Mouse (Mus musculus): ENCODE results near the gene Dnase2a. TPM values are rescaled to one million over a fixed set of nuclear protein-coding genes. Genes with fewer than 3 reads are reported as not detected.

Dnase2a gene
- polyA plus RNA-seq, 1 experiment from 2014 or later: 6.5 TPM

DNA sequence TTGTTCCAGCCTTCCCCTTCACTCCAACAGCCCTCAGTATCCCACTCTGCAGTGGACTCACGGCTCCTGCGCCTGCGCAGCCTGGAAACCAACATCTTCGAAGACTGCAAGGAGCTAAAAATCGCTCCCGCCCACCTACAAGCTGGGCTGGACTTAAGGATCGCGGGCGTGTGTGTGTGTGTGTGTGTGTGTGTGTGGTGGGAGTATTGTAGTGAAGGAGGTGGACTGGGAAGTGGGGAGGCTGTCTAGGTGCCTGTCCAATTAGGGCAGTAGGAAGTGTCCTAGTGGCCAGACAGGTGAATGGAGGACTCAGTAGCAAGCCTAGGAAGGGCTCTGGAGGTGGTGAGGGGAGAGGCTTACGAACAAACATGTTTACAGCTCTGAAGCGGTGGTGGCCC lies 36.9 kb downstream of the Dnase2a start:
- Histone ChIP-seq H3K4me2 (replicated peaks) (peak overlapping the region; percentile 94), H3K27ac (no peak overlapping the region), H3K9ac (peak overlapping the region; percentile 72; the same call in 1 of the 2 replicates), H3K9me3 (no peaks in the 10 kb centered on the region), H3K36me3 (no peaks in the 10 kb centered on the region), H3K4me1 (peaks cover 17% of the 10 kb centered on the region; the same call in 1 of the 2 replicates), H3K4me3 (peak overlapping the region; percentile 62), H3K27me3 (replicated peaks) (peaks cover 63% of the 10 kb centered on the region)
- 4% methylated on average over 11 of the region's 11 CpGs for WGBS
- peak; percentile 52 for ATAC-seq (ENCODE audit: low FRiP score, low read depth)

DNA sequence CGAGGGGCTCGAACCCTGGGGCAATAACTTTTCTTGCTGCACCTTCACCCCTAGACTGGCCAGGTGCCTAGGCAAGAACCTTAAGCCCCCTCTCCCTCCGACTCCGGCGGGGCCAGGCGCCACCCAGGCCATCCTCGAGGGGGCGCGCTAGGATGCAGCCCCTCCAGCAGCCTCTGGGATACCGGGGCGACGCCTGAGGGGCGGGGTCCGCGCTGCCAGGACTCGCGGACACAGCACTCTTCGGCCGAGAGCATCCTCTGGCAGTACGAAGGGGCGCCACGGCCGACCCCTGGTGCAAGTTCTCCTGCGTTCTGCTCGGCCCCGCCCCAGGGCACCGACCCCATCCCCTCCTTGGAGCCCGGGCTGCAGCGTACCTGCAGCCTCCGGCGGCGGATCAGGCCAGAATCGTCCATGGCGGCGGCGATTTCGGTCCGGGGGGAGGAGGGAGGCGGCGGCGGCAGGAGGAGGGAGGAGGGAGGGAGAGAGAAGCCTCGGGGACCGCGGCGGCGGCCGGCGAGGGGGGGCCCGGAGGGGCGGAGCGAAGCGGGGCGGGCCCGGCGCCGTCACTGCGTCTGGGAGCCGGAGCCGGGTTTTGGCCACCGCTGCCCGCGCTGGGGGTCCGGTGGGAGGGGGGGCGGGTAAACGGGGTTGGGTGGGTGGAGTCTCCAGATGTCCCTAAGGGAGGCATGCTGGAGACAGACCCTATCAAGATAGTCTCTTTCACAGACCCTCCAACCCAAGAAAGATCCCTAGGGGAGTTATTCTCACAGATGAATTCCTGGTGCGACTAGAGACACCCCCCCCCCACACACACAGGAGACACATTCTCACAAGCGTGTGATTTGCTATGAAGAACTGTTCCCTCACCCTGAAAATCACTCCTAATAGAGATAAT lies 37.5 kb downstream of the Dnase2a start:
- ATAC-seq (ENCODE audit: low FRiP score, low read depth): peak; percentile 72
- Histone ChIP-seq H3K4me3 (peak overlapping the region; percentile 62), H3K27me3 (replicated peaks) (peaks cover 69% of the 10 kb centered on the region), H3K4me1 (peaks cover 17% of the 10 kb centered on the region; the same call in 1 of the 2 replicates), H3K9ac (peak overlapping the region; percentile 72), H3K27ac (no peak overlapping the region), H3K4me2 (replicated peaks) (peak overlapping the region; percentile 94), H3K36me3 (no peaks in the 10 kb centered on the region), H3K9me3 (no peaks in the 10 kb centered on the region)
- WGBS: under 1% methylated on average over 48 of the region's 67 CpGs

DNA sequence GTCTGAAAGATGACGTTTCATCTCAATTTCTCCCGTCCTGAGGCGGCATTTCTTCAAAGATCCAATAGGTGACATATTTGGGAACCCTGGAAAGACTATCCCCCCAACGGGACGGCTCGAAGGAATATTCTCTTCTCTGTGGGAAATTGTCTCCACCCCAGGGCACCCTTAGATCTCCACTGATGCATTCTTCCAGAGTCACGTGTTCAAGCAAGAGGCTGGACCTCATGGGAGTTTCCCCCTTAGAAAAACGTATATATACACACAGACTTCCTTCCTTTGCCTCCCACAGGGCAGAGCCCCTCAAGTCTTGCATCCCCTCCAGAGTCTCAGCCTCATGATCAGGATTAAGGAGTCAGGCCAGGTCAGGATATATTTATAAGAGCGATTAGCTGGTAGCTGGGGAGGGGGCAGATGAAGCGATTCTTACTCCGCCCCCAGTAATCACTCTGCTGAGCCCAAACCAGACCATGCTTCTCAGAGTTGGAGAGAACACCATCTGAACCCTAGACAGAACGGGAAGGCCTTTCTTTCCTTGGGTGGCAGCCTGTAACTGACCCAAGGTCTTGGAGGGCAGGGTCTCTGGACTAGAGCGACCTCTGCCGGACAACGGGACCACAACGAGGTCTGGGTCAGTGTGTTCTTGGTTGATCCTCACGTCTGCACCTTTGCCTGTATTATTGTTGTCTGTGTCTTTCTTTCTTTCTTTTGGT lies 38.3 kb downstream of the Dnase2a start, which contains the start of gene Rtbdn:
Rtbdn (plus strand) TSS at position 464 of the 713 bp plus-strand sequence.
- Histone ChIP-seq H3K27me3 (replicated peaks) (peaks cover 76% of the 10 kb centered on the region), H3K27ac (no peak within 1 kb of the TSS), H3K9ac (peak within 1 kb of the TSS; percentile 72), H3K4me3 (peak within 1 kb of the TSS; percentile 62), H3K9me3 (no peaks in the 10 kb centered on the region), H3K4me2 (replicated peaks) (peak within 1 kb of the TSS; percentile 94), H3K4me1 (peaks cover 17% of the 10 kb centered on the region; the same call in 1 of the 2 replicates), H3K36me3 (no peaks in the 10 kb centered on the region)
- WGBS: 9% methylated on average over 17 of the region's 17 CpGs
- ATAC-seq (ENCODE audit: low FRiP score, low read depth): no peak

DNA sequence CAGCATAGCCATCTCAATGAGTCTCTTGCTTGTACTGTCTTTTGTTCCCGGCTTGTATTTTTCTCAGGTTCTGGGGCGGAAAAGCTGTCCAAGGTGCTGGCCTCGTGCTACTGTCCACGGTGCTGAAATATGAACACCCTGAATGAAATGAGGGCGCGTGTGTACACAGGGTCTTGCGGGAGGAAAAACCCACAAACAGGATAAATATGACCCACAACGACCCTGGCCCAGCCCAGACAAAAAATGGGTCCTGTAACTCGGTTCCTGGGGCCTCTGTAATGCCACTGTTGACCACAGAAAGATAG lies 38.8 kb downstream of the Dnase2a start:
- Histone ChIP-seq H3K9me3 (no peaks in the 10 kb centered on the region), H3K4me2 (replicated peaks) (peak overlapping the region; percentile 94; the same call in 1 of the 2 replicates), H3K36me3 (no peaks in the 10 kb centered on the region), H3K4me3 (no peak overlapping the region), H3K4me1 (peaks cover 17% of the 10 kb centered on the region; the same call in 1 of the 2 replicates), H3K27me3 (replicated peaks) (peaks cover 81% of the 10 kb centered on the region), H3K9ac (no peak overlapping the region), H3K27ac (no peak overlapping the region)
- 18% methylated on average over 9 of the region's 9 CpGs for WGBS
- ATAC-seq (ENCODE audit: low FRiP score, low read depth): no peak

DNA sequence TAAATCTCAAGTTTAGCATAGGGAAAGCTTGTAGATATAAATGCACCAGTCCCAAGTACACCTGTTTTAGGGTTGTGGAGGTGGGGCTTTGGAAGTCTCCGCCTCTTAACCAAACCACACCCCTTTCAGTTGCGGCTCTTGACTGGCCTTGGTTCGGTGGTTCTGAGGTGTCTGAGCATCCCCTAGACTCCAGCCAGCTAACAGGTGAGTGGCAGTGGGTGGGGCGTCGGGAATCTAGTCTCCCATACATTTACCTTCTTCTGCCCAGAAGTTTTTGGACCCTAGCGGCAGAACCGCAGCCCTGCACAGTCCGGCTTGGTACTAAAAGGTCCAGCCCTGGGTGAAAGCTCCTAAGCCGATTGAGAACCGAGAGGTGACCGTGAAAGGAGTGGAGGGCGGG lies 41.4 kb downstream of the Dnase2a start:
- H3K9ac ChIP-seq: no peak overlapping the region
- no peak overlapping the region for H3K4me3 ChIP-seq
- no peak overlapping the region for H3K4me2 ChIP-seq (replicated peaks)
- H3K4me1 ChIP-seq: peaks cover 11% of the 10 kb centered on the region; the same call in 1 of the 2 replicates
- peaks cover 73% of the 10 kb centered on the region for H3K27me3 ChIP-seq (replicated peaks)
- no peaks in the 10 kb centered on the region for H3K36me3 ChIP-seq
- no peaks in the 10 kb centered on the region for H3K9me3 ChIP-seq
- no peak for ATAC-seq (ENCODE audit: low FRiP score, low read depth)
- 22% methylated on average over 12 of the region's 12 CpGs for WGBS
- no peak overlapping the region for H3K27ac ChIP-seq

DNA sequence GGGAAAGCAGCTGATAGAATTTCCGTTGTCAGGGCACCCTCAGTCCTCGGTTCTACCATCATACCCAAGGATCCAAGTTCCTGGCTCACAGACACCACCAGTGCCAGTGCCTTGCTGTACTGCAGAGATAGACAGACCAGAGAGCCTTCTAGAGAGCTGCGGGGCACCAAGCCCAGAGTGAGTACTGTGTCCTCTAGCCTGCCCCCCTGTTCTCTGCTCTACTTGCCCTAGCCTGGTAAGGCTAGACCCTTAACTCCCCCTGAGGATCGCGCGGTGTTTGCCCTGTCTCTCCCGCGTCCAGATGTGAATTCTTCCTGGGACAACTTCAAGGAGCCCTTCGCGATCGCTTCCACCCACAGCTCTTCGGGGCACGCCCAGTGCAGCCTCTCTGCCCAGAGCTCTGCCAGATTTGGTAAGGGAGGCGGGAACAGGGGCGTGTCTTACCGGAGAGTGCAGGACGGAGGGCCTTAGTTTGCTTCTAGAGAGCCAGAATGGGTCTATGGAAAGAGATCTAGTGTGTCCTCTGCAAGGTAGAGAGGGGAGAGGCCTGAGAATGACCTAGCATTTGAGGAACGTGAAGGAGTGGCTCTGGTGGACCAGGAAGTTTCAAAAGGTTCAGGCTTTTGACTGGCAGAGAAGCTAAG lies 44.4 kb downstream of the Dnase2a start:
- WGBS: 7% methylated on average over 18 of the region's 18 CpGs
- H3K9me3 ChIP-seq: no peaks in the 10 kb centered on the region
- H3K36me3 ChIP-seq: peaks cover 7% of the 10 kb centered on the region
- no peaks in the 10 kb centered on the region for H3K4me1 ChIP-seq
- H3K9ac ChIP-seq: no peak overlapping the region
- H3K4me2 ChIP-seq (replicated peaks): no peak overlapping the region
- no peak overlapping the region for H3K27ac ChIP-seq
- H3K4me3 ChIP-seq: no peak overlapping the region
- peaks cover 48% of the 10 kb centered on the region for H3K27me3 ChIP-seq (replicated peaks)
- no peak for ATAC-seq (ENCODE audit: low FRiP score, low read depth)

DNA sequence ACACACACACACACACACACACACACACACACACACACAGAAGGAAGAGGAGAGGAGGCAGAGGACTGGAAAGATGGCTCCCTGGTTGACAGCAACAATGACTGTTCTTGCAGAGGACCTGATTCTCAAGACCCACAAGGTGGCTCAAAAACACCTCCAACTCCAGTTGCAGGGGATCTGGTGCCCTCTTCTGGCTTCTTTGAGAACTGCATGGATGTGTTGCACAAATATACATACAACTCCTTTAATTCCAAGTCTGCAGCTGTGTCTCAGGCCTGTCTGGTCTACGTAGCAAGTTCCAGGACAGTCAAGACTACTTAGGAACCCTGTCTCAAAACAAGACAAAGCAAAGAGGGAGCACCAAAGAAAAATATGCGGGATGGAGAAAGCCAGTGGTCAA lies 48.4 kb downstream of the Dnase2a start:
- no peak overlapping the region for H3K9ac ChIP-seq
- no peak for ATAC-seq (ENCODE audit: low FRiP score, low read depth)
- no peak overlapping the region for H3K4me3 ChIP-seq
- no peak overlapping the region for H3K27ac ChIP-seq
- H3K27me3 ChIP-seq (replicated peaks): peaks cover 14% of the 10 kb centered on the region; the same call in 1 of the 2 replicates
- 52% methylated on average over 2 of the region's 2 CpGs for WGBS
- no peaks in the 10 kb centered on the region for H3K4me1 ChIP-seq
- H3K36me3 ChIP-seq: peaks cover 24% of the 10 kb centered on the region
- H3K9me3 ChIP-seq: no peaks in the 10 kb centered on the region
- no peak overlapping the region for H3K4me2 ChIP-seq (replicated peaks)

DNA sequence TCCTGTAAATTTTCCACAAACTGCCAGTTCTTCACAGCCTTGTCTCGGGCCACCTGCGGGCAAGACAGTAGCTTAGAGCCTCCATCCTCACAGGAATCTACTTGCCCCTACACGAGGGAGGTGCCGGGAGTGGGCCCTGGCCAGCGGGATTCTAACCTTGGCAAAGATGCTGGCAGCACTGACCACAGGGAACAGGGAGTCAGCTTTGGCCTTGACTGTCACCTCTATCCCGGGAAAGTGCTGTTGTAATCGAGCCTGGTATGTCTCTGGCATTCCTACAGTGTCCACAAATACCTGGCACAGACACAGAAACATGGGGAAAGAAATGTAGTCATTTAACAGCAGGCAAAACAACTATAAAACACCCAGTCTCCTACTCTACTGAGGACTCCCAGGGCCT lies 51.5 kb downstream of the Dnase2a start:
- 92% methylated on average over 7 of the region's 7 CpGs for WGBS
- Histone ChIP-seq H3K9ac (no peak overlapping the region), H3K4me2 (replicated peaks) (no peak overlapping the region), H3K36me3 (peaks cover 27% of the 10 kb centered on the region), H3K27ac (no peak overlapping the region), H3K4me3 (no peak overlapping the region), H3K9me3 (no peaks in the 10 kb centered on the region), H3K27me3 (replicated peaks) (no peaks in the 10 kb centered on the region), H3K4me1 (peaks cover under 1% of the 10 kb centered on the region; the same call in 1 of the 2 replicates)
- no peak for ATAC-seq (ENCODE audit: low FRiP score, low read depth)

DNA sequence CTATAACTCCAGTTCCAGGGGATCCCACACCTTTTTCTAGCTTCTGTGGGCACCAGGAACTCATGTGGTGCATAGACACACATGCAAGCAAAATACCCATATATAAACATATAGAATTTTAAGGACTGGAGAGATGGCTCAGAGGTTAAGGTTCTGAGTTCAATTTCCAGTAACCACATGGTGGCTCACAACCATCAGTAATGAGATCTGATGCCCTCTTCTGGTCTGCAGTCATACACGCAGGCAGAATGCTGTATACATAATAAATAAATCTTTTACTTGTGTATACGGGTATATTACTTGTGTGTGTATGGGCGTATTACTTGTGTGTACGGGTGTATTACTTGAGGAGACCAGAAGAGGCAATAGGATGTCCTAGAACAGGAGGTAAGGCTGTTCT lies 55.6 kb downstream of the Dnase2a start:
- Histone ChIP-seq H3K4me1 (peaks cover 13% of the 10 kb centered on the region), H3K9me3 (no peaks in the 10 kb centered on the region), H3K36me3 (peaks cover 14% of the 10 kb centered on the region), H3K27me3 (replicated peaks) (no peaks in the 10 kb centered on the region), H3K4me2 (replicated peaks) (no peak overlapping the region), H3K27ac (no peak overlapping the region), H3K4me3 (no peak overlapping the region), H3K9ac (no peak overlapping the region)
- 90% methylated on average over 4 of the region's 4 CpGs for WGBS
- ATAC-seq (ENCODE audit: low FRiP score, low read depth): no peak

DNA sequence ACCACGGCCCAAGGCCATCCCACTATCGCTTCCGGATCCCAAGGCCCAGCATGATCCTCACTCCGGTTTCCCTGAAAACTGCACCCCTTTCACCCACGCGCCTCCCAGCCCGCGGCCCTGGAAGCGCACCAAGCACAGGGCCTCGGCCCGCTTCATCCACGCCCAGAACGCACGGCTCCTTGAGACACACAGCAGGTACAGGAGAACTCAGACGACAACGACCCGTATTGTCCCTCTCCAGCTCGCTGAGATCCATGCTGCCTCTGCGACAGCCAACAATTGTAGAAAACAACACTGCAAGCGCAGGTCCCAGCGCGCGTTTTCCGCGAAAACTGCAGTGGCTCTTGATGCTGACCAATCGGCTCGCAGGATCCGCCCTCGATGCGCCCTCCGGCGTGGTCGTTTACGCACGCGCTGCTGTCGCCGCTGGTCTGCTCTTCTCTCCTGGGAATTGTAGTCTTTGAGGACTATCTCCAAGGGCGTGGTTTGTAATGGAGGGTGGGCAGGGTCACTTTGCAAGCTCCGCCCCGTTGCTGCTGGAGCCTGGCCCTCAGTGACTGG lies 57.5 kb downstream of the Dnase2a start:
- ATAC-seq (ENCODE audit: low FRiP score, low read depth): peak; percentile 74
- Histone ChIP-seq H3K36me3 (peaks cover 6% of the 10 kb centered on the region), H3K27ac (no peak overlapping the region)

DNA sequence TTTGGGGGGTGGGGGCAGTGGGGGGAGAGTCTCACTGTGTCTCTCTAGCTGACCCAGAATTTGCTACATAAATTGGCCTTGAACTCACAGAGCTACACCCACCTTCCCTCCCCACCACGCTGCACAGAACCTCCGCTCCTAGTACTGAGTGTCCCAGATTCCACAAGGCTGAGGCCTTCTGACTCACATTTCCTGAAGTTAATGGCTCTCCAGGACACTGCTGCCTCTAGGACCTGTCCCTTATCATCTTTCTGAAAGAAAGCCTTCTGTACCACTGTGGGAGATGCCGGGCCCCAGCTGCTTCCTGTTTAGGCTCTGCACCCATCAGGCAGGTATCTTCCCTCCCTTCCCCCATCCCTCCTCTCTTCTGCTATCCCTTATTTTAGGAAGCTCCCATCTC lies 58.2 kb downstream of the Dnase2a start:
- H3K9me3 ChIP-seq: no peaks in the 10 kb centered on the region
- peaks cover 26% of the 10 kb centered on the region for H3K4me1 ChIP-seq
- no peak overlapping the region for H3K4me3 ChIP-seq
- H3K27ac ChIP-seq: no peak overlapping the region
- H3K36me3 ChIP-seq: peaks cover 13% of the 10 kb centered on the region
- peak overlapping the region; percentile 89 for H3K4me2 ChIP-seq (replicated peaks)
- 51% methylated on average over 3 of the region's 3 CpGs for WGBS
- no peak for ATAC-seq (ENCODE audit: low FRiP score, low read depth)
- H3K9ac ChIP-seq: no peak overlapping the region
- no peaks in the 10 kb centered on the region for H3K27me3 ChIP-seq (replicated peaks)

More for the DNA sequence above, 57.5 kb downstream of the Dnase2a start:
- peak overlapping the region; percentile 56 for H3K4me3 ChIP-seq
- H3K9me3 ChIP-seq: no peaks in the 10 kb centered on the region
- WGBS: under 1% methylated on average over 41 of the region's 41 CpGs
- peaks cover 20% of the 10 kb centered on the region for H3K4me1 ChIP-seq
- peak overlapping the region; percentile 68 for H3K9ac ChIP-seq
- no peaks in the 10 kb centered on the region for H3K27me3 ChIP-seq (replicated peaks)
- peak overlapping the region; percentile 89 for H3K4me2 ChIP-seq (replicated peaks)
